Mouse (Mus musculus) adrenal gland, postnatal 4 days (tissue): Measurements from ENCODE around the gene Gm49318. TPM values are rescaled to one million over a fixed set of nuclear protein-coding genes. Genes with fewer than 3 reads are reported as not detected.

ENCODE experiments used
- microRNA-seq: library from miRNA; unstranded; fragments of <30 nt; microRNA quantifications from one replicate; pipeline ENCODE4 v1.2.0, GENCODE M21; 2021
- total RNA-seq, 2 experiments: library from RNA; stranded (reverse); gene quantifications; 2 replicates each; pipeline ENCODE4 v1.2.3; 2021

Gm49318 gene
- total RNA-seq, 2 experiments from 2014 or later, result not detected

Small RNAs within 50 kb of the gene (microRNA-seq; reads per million reads assigned to microRNA genes)
- not detected for gene Mir7084

Other genes with a start within 250 kb of the Gm49318 start
- 1 to 10 TPM; 1.3 to 7.3 TPM for gene Angptl8, start 235.7 kb downstream of the Gm49318 start, total RNA-seq
- 10 to 100 TPM; 74.7 to 79.1 TPM for gene Dock6, start 218.6 kb downstream of the Gm49318 start, total RNA-seq
- gene Rab3d, start 153.1 kb downstream of the Gm49318 start, total RNA-seq, result 10 to 100 TPM; 55.5 to 60.2 TPM
- 10 to 100 TPM; 13.3 to 14.2 TPM for gene Ccdc159, start 143.8 kb downstream of the Gm49318 start, total RNA-seq
- 100 to 1,000 TPM; 242 to 269 TPM for gene Tmem205, start 143.7 kb downstream of the Gm49318 start, total RNA-seq
- gene Plppr2, start 134.2 kb downstream of the Gm49318 start, total RNA-seq, result 10 to 100 TPM; 39.4 to 41.6 TPM
- 10 to 100 TPM; 15.9 to 16.1 TPM for gene Swsap1, start 115.5 kb downstream of the Gm49318 start, total RNA-seq
- 10 to 100 TPM in 1 of 2 experiments, 1 to 10 TPM in 1; 7.7 to 10.2 TPM for gene Epor, start 107.8 kb downstream of the Gm49318 start, total RNA-seq
- 10 to 100 TPM; 26.1 to 36.2 TPM for gene Rgl3, start 81.8 kb downstream of the Gm49318 start, total RNA-seq
- 1 to 10 TPM; 1.4 to 2.0 TPM for gene Ccdc151, start 68.6 kb downstream of the Gm49318 start, total RNA-seq
- 100 to 1,000 TPM; 148 to 155 TPM for gene Prkcsh, start 68.5 kb downstream of the Gm49318 start, total RNA-seq
- 1 to 10 TPM; 7.0 to 9.5 TPM for gene Elavl3, start 19.2 kb downstream of the Gm49318 start, total RNA-seq
- 10 to 100 TPM; 14.5 to 16.5 TPM for gene Zfp653, start 117 bp upstream of the Gm49318 start, total RNA-seq
- 10 to 100 TPM; 37.4 to 39.2 TPM for gene Ecsit, start 14.2 kb upstream of the Gm49318 start, total RNA-seq
- 1 to 10 TPM in 1 of 2 experiments, under 1 TPM in 1; 0.81 to 1.6 TPM for gene Cnn1, start 28.0 kb upstream of the Gm49318 start, total RNA-seq
- 10 to 100 TPM; 74.2 to 78.4 TPM for gene Elof1, start 45.9 kb upstream of the Gm49318 start, total RNA-seq
- 10 to 100 TPM; 12.9 to 13.0 TPM for gene Acp5, start 64.5 kb upstream of the Gm49318 start, total RNA-seq
- 10 to 100 TPM; 55.8 to 62.3 TPM for gene Pigyl, start 85.6 kb upstream of the Gm49318 start, total RNA-seq
- gene Zfp872, start 116.8 kb upstream of the Gm49318 start, total RNA-seq, result 1 to 10 TPM in 1 of 2 experiments, under 1 TPM in 1; 0.90 to 1.5 TPM
- 10 to 100 TPM; 36.9 to 39.5 TPM for gene Zfp809, start 154.5 kb upstream of the Gm49318 start, total RNA-seq
- gene Zfp599, start 188.6 kb upstream of the Gm49318 start, total RNA-seq, result 1 to 10 TPM; 2.2 to 3.2 TPM
- 10 to 100 TPM; 21.0 to 22.5 TPM for gene Zfp810, start 236.4 kb upstream of the Gm49318 start, total RNA-seq